Mouse (Mus musculus): ENCODE measurements at regions not wholly inside any gene's neighbourhood (a gene's known extent, or its start where the extent isn't known, plus 50 kb on each side); places are given as distances from the start of the nearest gene placed in this dataset.
"Not testable (repeated sequence)": the region's sequence is repeated elsewhere in the genome, so short reads cannot be mapped to it uniquely, and the experiment has no call there.

DNA sequence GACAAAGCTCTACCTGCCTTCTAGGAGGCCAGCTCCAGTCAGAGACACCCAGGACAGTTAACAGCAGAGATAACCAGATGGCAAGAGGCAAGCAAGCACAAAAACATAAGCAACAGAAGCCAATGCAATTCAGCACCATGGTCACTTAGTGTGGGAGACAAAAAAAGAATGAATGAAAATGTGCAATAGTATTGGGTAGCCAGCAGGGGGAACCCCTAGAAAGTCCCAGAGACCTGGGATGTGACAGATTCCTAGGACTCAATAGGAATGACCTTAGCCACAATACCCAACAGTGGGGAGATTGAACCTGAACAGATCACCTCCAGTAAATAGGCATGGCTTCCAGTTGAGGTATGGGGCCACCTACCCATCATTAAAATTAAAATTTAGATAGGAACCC lies 409.0 kb upstream of the St6gal2 start:
- no peak for ATAC-seq (ENCODE audit: insufficient number of reproducible peaks, insufficient read depth, low FRiP score, low TSS enrichment, low read depth)
- Histone ChIP-seq H3K9ac (no peak overlapping the region), H3K36me3 (no peaks in the 10 kb centered on the region), H3K4me2 (no peak overlapping the region), H3K27ac (no peak overlapping the region), H3K4me3 (no peak overlapping the region), H3K4me1 (no peaks in the 10 kb centered on the region), H3K27me3 (no peaks in the 10 kb centered on the region), H3K9me3 (no peaks in the 10 kb centered on the region)

DNA sequence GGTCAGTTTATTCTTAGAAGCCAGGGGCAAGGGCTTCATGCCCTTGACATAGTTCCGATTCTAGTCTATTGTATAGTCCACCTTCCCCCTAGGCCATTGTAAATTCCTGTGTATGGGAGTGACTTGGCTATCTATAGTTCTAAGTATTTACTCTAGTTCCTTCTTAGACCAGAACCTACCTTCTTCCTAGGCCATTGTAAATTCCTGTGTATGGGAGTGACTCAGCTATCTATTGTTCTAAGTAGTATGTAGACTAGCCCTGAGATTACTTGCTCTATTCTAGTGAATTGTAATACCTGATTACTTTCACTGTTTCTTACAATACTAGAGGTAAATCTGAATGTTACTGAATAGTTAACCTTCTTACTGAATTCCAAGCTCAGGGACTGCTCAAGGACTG lies 405.0 kb upstream of the St6gal2 start:
- not testable (repeated sequence) for H3K9me3 ChIP-seq; H3K27me3 ChIP-seq; H3K27ac ChIP-seq; H3K9ac ChIP-seq; H3K4me3 ChIP-seq; H3K4me2 ChIP-seq; ATAC-seq (ENCODE audit: insufficient number of reproducible peaks, insufficient read depth, low FRiP score, low TSS enrichment, low read depth); H3K36me3 ChIP-seq; H3K4me1 ChIP-seq
- 91% methylated on average over 1 of the region's 1 CpGs for WGBS

DNA sequence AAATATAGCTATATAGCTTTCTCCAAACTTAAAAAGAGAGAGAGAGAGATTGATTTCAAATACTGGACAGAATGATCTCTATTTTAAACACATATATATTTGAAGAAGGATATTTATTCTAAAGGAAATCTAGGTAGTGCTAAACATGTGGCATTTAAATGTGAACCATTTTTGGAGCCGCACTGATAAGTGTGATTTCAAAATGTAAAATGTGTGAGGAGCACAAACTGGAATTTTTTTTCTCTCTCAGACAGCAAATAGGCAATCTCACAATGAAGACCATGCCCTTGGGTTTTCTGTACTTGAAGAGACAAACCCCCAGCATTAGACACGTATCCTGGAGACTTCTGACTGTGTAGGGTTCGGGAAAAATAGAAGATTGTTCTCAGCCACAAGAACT lies 376.8 kb upstream of the St6gal2 start:
- no peak overlapping the region for H3K4me2 ChIP-seq
- no peaks in the 10 kb centered on the region for H3K9me3 ChIP-seq
- H3K4me1 ChIP-seq, result no peaks in the 10 kb centered on the region
- no peak overlapping the region for H3K9ac ChIP-seq
- no peaks in the 10 kb centered on the region for H3K36me3 ChIP-seq
- H3K27ac ChIP-seq, result no peak overlapping the region
- H3K27me3 ChIP-seq, result no peaks in the 10 kb centered on the region
- H3K4me3 ChIP-seq, result no peak overlapping the region
- WGBS, result 85% methylated on average over 3 of the region's 3 CpGs
- no peak for ATAC-seq (ENCODE audit: insufficient number of reproducible peaks, insufficient read depth, low FRiP score, low TSS enrichment, low read depth)

DNA sequence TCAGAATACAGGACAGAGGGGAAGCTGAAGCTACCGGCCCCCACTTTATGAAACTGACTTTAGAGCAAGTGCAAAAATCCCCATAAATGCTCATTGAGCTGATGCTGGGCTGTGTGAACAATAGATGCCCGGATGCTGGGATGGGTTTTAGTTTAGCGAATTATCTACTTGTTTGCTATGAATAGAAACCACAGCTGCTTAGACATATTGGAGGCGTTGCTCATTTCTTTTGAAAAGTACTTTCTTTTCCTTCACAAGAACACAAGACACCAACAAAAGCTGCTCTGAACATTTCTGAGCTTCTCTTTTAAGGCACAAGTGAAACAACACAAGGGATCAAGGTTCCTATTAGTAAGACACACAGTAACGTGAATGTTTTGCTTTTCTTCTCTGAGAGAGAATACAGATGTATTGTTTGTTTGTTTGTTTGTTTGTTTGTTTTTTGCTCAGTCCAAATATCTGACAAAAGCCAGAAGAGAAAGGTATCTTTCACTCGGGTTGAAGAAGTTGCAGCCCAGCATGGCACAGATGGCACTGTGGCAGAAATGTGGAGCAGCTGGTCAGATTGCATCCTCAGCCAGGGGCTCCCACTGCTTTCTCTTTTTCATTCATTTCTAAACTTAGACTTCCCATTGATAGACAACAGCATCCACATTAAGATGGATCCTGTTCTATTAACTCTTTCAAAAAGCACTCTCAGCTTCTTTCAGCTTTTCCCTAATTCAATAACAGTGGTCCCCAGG lies 361.7 kb upstream of the St6gal2 start:
- H3K4me2 ChIP-seq, result no peak overlapping the region
- H3K4me3 ChIP-seq, result no peak overlapping the region
- 77% methylated on average over 6 of the region's 6 CpGs for WGBS
- no peak overlapping the region for H3K27ac ChIP-seq
- no peaks in the 10 kb centered on the region for H3K9me3 ChIP-seq
- H3K36me3 ChIP-seq, result no peaks in the 10 kb centered on the region
- ATAC-seq (ENCODE audit: insufficient number of reproducible peaks, insufficient read depth, low FRiP score, low TSS enrichment, low read depth), result no peak
- no peaks in the 10 kb centered on the region for H3K27me3 ChIP-seq
- no peak overlapping the region for H3K9ac ChIP-seq
- no peaks in the 10 kb centered on the region for H3K4me1 ChIP-seq

DNA sequence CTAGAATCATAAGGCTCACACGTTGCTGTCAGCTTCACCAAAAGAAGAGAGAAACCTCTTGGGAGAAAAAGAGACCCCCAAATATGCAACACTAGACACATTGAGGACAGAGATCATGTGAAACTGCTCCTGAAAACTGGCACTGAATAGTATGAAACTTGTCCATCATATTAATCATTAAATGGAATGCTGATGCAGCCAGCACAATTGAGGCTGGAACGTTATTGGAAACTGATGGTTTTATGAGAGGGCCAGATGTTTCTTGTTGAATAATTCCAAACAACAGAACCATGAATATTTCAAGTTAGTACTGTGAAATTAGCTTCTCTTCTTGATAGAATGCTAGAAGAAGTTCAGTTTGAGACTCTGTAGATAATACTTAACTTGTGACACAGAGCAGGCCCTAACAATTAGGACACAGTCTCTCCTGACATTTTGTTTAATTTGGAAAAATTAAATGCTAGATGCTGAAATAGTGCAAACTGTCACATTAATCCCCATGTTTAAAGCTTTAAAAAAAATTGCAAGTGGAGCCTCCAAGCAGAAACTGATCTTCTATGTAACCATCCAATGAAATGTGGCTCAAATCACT lies 354.4 kb upstream of the St6gal2 start:
- no peak overlapping the region; the same call in 1 of the 2 replicates for H3K4me2 ChIP-seq
- H3K9me3 ChIP-seq, result no peaks in the 10 kb centered on the region; the same call in 1 of the 2 replicates
- ATAC-seq (ENCODE audit: insufficient number of reproducible peaks, insufficient read depth, low FRiP score, low TSS enrichment, low read depth), result no peak
- H3K27ac ChIP-seq, result peak overlapping the region; percentile 14; the same call in 1 of the 2 replicates
- no peaks in the 10 kb centered on the region for H3K27me3 ChIP-seq
- H3K9ac ChIP-seq, result no peak overlapping the region
- WGBS, result 20% methylated on average over 2 of the region's 2 CpGs
- peaks cover 3% of the 10 kb centered on the region; the same call in 1 of the 2 replicates for H3K4me1 ChIP-seq
- no peaks in the 10 kb centered on the region for H3K36me3 ChIP-seq
- H3K4me3 ChIP-seq, result no peak overlapping the region

DNA sequence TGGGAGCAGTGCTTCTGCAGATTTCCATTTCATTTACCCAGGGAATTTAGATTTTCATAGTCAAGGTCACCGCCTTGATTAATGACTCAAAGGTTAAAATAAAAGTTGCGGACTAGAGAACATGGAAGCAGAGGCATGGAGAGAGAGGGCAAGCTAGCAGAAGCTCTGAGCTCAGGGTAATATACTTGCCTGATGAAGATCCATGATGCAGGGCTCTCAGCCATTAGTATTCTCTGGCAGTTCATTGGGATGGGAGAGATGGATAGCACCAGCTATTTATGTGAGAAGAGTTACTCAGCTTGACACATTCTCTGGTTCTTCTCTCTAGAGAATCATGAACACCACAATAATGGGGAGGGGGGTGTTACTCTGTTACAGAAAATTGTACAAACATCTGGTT lies 341.7 kb upstream of the St6gal2 start:
- no peak for ATAC-seq (ENCODE audit: insufficient number of reproducible peaks, insufficient read depth, low FRiP score, low TSS enrichment, low read depth)
- no peak overlapping the region for H3K9ac ChIP-seq
- H3K36me3 ChIP-seq, result no peaks in the 10 kb centered on the region
- no peaks in the 10 kb centered on the region for H3K4me1 ChIP-seq
- WGBS, result 87% methylated on average over 2 of the region's 2 CpGs
- no peak overlapping the region for H3K4me2 ChIP-seq
- H3K4me3 ChIP-seq, result no peak overlapping the region
- no peaks in the 10 kb centered on the region for H3K27me3 ChIP-seq
- H3K27ac ChIP-seq, result no peak overlapping the region
- no peaks in the 10 kb centered on the region for H3K9me3 ChIP-seq

DNA sequence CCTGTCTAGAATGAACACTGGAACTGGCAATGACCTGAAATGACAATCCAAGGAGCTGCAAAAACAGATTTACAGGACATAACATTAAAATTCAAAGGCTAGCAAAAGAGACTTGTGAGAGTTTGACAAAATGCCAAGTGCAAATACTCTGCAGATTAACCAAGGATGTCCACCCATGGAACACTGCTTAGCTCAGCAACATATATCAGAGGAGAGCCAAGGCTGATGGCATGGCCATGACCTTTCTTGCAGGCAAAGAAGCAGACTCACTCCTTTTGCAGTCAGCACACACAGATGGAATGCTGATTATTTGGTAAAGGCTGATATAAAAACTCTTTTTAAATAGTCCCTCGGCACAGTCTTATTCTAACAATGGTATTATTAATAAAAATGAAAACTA lies 320.3 kb upstream of the St6gal2 start:
- Histone ChIP-seq H3K9me3 (no peaks in the 10 kb centered on the region), H3K4me3 (no peak overlapping the region), H3K36me3 (no peaks in the 10 kb centered on the region), H3K4me1 (no peaks in the 10 kb centered on the region), H3K4me2 (no peak overlapping the region), H3K27me3 (no peaks in the 10 kb centered on the region), H3K27ac (no peak overlapping the region), H3K9ac (no peak overlapping the region)
- WGBS, result 90% methylated on average over 1 of the region's 1 CpGs
- ATAC-seq (ENCODE audit: insufficient number of reproducible peaks, insufficient read depth, low FRiP score, low TSS enrichment, low read depth), result no peak

DNA sequence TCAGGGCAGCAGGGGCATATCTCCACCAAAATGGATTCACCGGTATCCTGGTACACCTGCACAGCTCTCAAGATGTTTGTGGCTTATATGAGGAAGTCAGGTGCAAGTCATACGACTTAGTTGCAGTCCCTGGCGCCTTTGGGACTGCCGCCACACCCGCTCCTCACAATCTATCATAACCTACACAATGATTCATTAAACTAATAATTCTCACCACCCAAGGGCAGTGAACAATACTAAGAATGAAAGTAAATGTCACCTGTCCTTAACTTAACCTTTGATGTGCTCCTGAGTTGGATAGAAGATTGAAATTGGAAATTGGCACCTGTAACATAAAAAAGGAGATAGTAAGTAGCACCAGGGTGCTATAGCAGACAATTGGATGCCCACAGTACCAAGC lies 315.1 kb upstream of the St6gal2 start:
- not testable (repeated sequence) for H3K27ac ChIP-seq; H3K9me3 ChIP-seq; H3K4me3 ChIP-seq; ATAC-seq (ENCODE audit: insufficient number of reproducible peaks, insufficient read depth, low FRiP score, low TSS enrichment, low read depth); H3K4me2 ChIP-seq; H3K4me1 ChIP-seq; H3K36me3 ChIP-seq; H3K27me3 ChIP-seq; H3K9ac ChIP-seq
- 84% methylated on average over 5 of the region's 5 CpGs for WGBS

Data from embryonic facial prominence, embryonic 13.5 days (tissue).